Mouse (Mus musculus) ES-E14 (cell line): Measurements from ENCODE around the gene Abca9. TPM values are rescaled to one million over a fixed set of nuclear protein-coding genes. Genes with fewer than 3 reads are reported as not detected.

Experiments
- DNase-seq: peaks from one replicate; pipeline ENCODE4 v3.0.0-alpha.2; 2013; ENCODE audit warnings: low read depth, low spot score
- H3K27ac ChIP-seq: 2 replicates; pipeline ENCODE4 v1.5.1; 2012; ENCODE audit warnings: low read depth, mild to moderate bottlenecking, low read length, moderate library complexity, mixed read lengths; ENCODE audit not compliant: poor library complexity, insufficient read depth, severe bottlenecking
- H3K36me3 ChIP-seq: 2 replicates; pipeline ENCODE4 v1.6.1; 2012; ENCODE audit warnings: mild to moderate bottlenecking, low read length, moderate library complexity, mixed read lengths; ENCODE audit not compliant: control insufficient read depth, poor library complexity, insufficient read depth, severe bottlenecking
- H3K4me1 ChIP-seq, 2 experiments: fragments of 150-350 bp in 1 of 2; sonication (generic) in 1 of 2; 2 replicates each; pipeline ENCODE4 v1.6.1; 2012; ENCODE audit warnings: low read length in 2 of 2, mild to moderate bottlenecking in 1 of 2, mixed read lengths in 1 of 2; ENCODE audit not compliant: control insufficient read depth in 2 of 2, insufficient read depth in 2 of 2, poor library complexity in 1 of 2
- H3K4me3 ChIP-seq, 2 experiments: fragments of 150-350 bp in 1 of 2; sonication (generic) in 1 of 2; 2 replicates each; pipeline ENCODE4 v1.5.1; 2012; ENCODE audit warnings: low read length in 2 of 2, low read depth in 1 of 2, mild to moderate bottlenecking in 1 of 2, mixed read lengths in 1 of 2; ENCODE audit not compliant: insufficient read depth in 1 of 2, poor library complexity in 1 of 2, severe bottlenecking in 1 of 2
- H3K9ac ChIP-seq: 2 replicates; pipeline ENCODE4 v1.6.1; 2012; ENCODE audit warnings: low read depth, mild to moderate bottlenecking, low read length, mixed read lengths; ENCODE audit not compliant: poor library complexity, insufficient read depth, severe bottlenecking
- H3K9me3 ChIP-seq: fragments of 150-350 bp; sonication (generic); 2 replicates; pipeline ENCODE4 v1.6.1; 2012; ENCODE audit warnings: low read depth, mild to moderate bottlenecking, low read length; ENCODE audit not compliant: control insufficient read depth, insufficient read depth
- CHD2 ChIP-seq: IDR thresholded peaks from 2 replicates; pipeline ENCODE4 v1.6.1; 2014; ENCODE audit warnings: mild to moderate bottlenecking, low read depth, low read length, inconsistent platforms
- HCFC1 ChIP-seq: IDR thresholded peaks from 2 replicates; pipeline ENCODE4 v1.6.1; 2012; ENCODE audit warnings: low read length, inconsistent platforms, borderline replicate concordance; ENCODE audit not compliant: insufficient read depth
- MAFK ChIP-seq: IDR thresholded peaks from 2 replicates; pipeline ENCODE4 v1.6.1; 2014; ENCODE audit warnings: mild to moderate bottlenecking, low read depth, low read length, inconsistent platforms; ENCODE audit not compliant: insufficient read depth
- ZC3H11A ChIP-seq: IDR thresholded peaks from 2 replicates; pipeline ENCODE4 v1.6.1; 2012; ENCODE audit warnings: low read depth, mild to moderate bottlenecking, inconsistent platforms, low read length, borderline replicate concordance
- ZNF384 ChIP-seq: IDR thresholded peaks from 2 replicates; pipeline ENCODE4 v1.6.1; 2012; ENCODE audit warnings: low read depth, low read length, inconsistent platforms
- in situ Hi-C, 2 experiments: fragments of 600-800 bp; cut with MboI; formaldehyde crosslinking; loops; one replicate each; pipeline ENCODE4 v1.15.1; 2025; ENCODE audit warnings: low sequenced_read_pairs in 2 of 2, inconsistent platforms in 1 of 2; ENCODE audit not compliant: unreplicated experiment in 2 of 2
- total RNA-seq: library from RNA; depleted of rRNA; stranded (reverse); fragments of 300-350 nt; gene quantifications from 2 replicates; pipeline ENCODE4 v1.2.3, GENCODE M21; 2012

The Abca9 gene
- total RNA-seq, 1 experiment, result 0.09 TPM

- no peaks in the 10 kb centered on the region for H3K9me3 ChIP-seq
- no peak for DNase-seq
- no peak overlapping the region for H3K4me3 ChIP-seq
- H3K36me3 ChIP-seq, result no peaks in the 10 kb centered on the region
- H3K27ac ChIP-seq, result no peak overlapping the region
- in situ Hi-C loops, result no loop called here
- H3K9ac ChIP-seq, result no peak overlapping the region
- TF ChIP-seq ZC3H11A, result no peak
- TF ChIP-seq CHD2, result no peak
- no peak for TF ChIP-seq HCFC1
- no peak for TF ChIP-seq ZNF384
- TF ChIP-seq MAFK, result no peak
- H3K4me1 ChIP-seq, result no peaks in the 10 kb centered on the region
Measured at GRCm38 (mm10) chr11:110165409-110165808, 2.6 kb downstream of the Abca9 start.

- TF ChIP-seq ZC3H11A, result no peak
- TF ChIP-seq MAFK, result no peak
- no peak for TF ChIP-seq HCFC1
- TF ChIP-seq ZNF384, result no peak
- TF ChIP-seq CHD2, result no peak
- no peak for DNase-seq
- Histone ChIP-seq H3K27ac (no peak overlapping the region), H3K9me3 (no peaks in the 10 kb centered on the region), H3K36me3 (no peaks in the 10 kb centered on the region), H3K4me3 (no peak overlapping the region), H3K4me1 (no peaks in the 10 kb centered on the region), H3K9ac (no peak overlapping the region)
- in situ Hi-C loops, result no loop called here
Measured at GRCm38 (mm10) chr11:110157059-110157458, 10.9 kb downstream of the Abca9 start.

GRCm38 (mm10) chr11:110155985-110156384 lies 12.0 kb downstream of the Abca9 start:
- no peaks in the 10 kb centered on the region for H3K9me3 ChIP-seq
- no peak for DNase-seq
- H3K4me3 ChIP-seq, result no peak overlapping the region
- no peak overlapping the region for H3K27ac ChIP-seq
- no peaks in the 10 kb centered on the region for H3K36me3 ChIP-seq
- in situ Hi-C loops, result no loop called here
- H3K4me1 ChIP-seq, result no peaks in the 10 kb centered on the region
- no peak for TF ChIP-seq ZNF384
- no peak for TF ChIP-seq ZC3H11A
- no peak for TF ChIP-seq CHD2
- TF ChIP-seq HCFC1, result no peak
- no peak for TF ChIP-seq MAFK
- no peak overlapping the region for H3K9ac ChIP-seq

- no peak overlapping the region for H3K27ac ChIP-seq
Measured at GRCm38 (mm10) chr11:110147640-110148039, 20.4 kb downstream of the Abca9 start.

GRCm38 (mm10) chr11:110145421-110145820 lies 22.6 kb downstream of the Abca9 start:
- no peak for DNase-seq
- Histone ChIP-seq H3K4me3 (no peak overlapping the region), H3K36me3 (no peaks in the 10 kb centered on the region), H3K9me3 (no peaks in the 10 kb centered on the region), H3K4me1 (no peaks in the 10 kb centered on the region), H3K27ac (no peak overlapping the region), H3K9ac (no peak overlapping the region)
- no peak for TF ChIP-seq HCFC1
- TF ChIP-seq ZC3H11A, result no peak
- TF ChIP-seq CHD2, result no peak
- TF ChIP-seq ZNF384, result no peak
- TF ChIP-seq MAFK, result no peak
- in situ Hi-C loops, result no loop called here

More at GRCm38 (mm10) chr11:110147640-110148039, 20.4 kb downstream of the Abca9 start:
- no peak for TF ChIP-seq HCFC1
- no peak for TF ChIP-seq ZC3H11A
- TF ChIP-seq MAFK, result no peak
- no peak for TF ChIP-seq CHD2
- TF ChIP-seq ZNF384, result no peak
- Histone ChIP-seq H3K4me1 (no peaks in the 10 kb centered on the region), H3K4me3 (no peak overlapping the region), H3K9me3 (no peaks in the 10 kb centered on the region), H3K9ac (no peak overlapping the region), H3K36me3 (no peaks in the 10 kb centered on the region)
- no peak for DNase-seq
- in situ Hi-C loops, result no loop called here
